Mouse (Mus musculus) midbrain, embryonic 12.5 days (tissue): ENCODE data around the gene Mef2a. TPM values are rescaled to one million over a fixed set of nuclear protein-coding genes. Genes with fewer than 3 reads are reported as not detected.

Source experiments
- ATAC-seq: fragments of 200-750 bp; cut with Nextera tagmentation; 2 replicates; pipeline ENCODE4 v1.8.0; 2017; ENCODE audit warnings: low read depth, moderate TSS enrichment, moderate library complexity; ENCODE audit not compliant: low FRiP score
- H3K27ac ChIP-seq: fragments of 300-500 bp; sonication (generic); replicated peaks from 2 replicates; pipeline ENCODE4 v1.5.1; 2016; ENCODE audit warnings: mild to moderate bottlenecking
- H3K27me3 ChIP-seq: fragments of 300-500 bp; sonication (generic); 2 replicates; pipeline ENCODE4 v1.6.1; 2016; ENCODE audit warnings: mild to moderate bottlenecking
- H3K36me3 ChIP-seq: fragments of 300-500 bp; sonication (generic); 2 replicates; pipeline ENCODE4 v1.6.1; 2016
- H3K4me1 ChIP-seq: fragments of 300-500 bp; sonication (generic); 2 replicates; pipeline ENCODE4 v1.6.1; 2016
- H3K4me2 ChIP-seq: fragments of 300-500 bp; sonication (generic); replicated peaks from 2 replicates; pipeline ENCODE4 v1.6.1; 2016; ENCODE audit warnings: mild to moderate bottlenecking, moderate library complexity
- H3K4me3 ChIP-seq: fragments of 300-500 bp; sonication (generic); 2 replicates; pipeline ENCODE4 v1.5.1; 2016; ENCODE audit warnings: mild to moderate bottlenecking
- H3K9ac ChIP-seq: fragments of 300-500 bp; sonication (generic); replicated peaks from 2 replicates; pipeline ENCODE4 v1.6.1; 2016; ENCODE audit warnings: mild to moderate bottlenecking, moderate library complexity
- H3K9me3 ChIP-seq: fragments of 300-500 bp; sonication (generic); 2 replicates; pipeline ENCODE4 v1.6.1; 2016; ENCODE audit warnings: mild to moderate bottlenecking
- WGBS: fragments of 180-500 bp; shearing (Covaris S2); methylation state at CpG from one replicate; pipeline ENCODE4 v1.1.7; 2016; 5-methylcytosine and 5-hydroxymethylcytosine counted together
- polyA plus RNA-seq: library from polyadenylated mRNA; unstranded; fragments of >200 nt; fragmentation: Nextera tagmentation; extraction: Ambion mirVana; gene quantifications from 2 replicates; pipeline ENCODE4 v1.2.1, GENCODE M21; 2016

The Mef2a gene
- polyA plus RNA-seq, 1 experiment from 2014 or later = 29.7 TPM

GRCm38 (mm10) chr7:67236351-67236750 is 136.3 kb downstream of the Mef2a start:
- Histone ChIP-seq H3K4me3 (no peak overlapping the region), H3K36me3 (peaks cover 43% of the 10 kb centered on the region), H3K27me3 (no peaks in the 10 kb centered on the region), H3K4me2 (no peak overlapping the region), H3K4me1 (no peaks in the 10 kb centered on the region), H3K9ac (no peak overlapping the region), H3K27ac (no peak overlapping the region), H3K9me3 (no peaks in the 10 kb centered on the region)
- no peak for ATAC-seq
- 81% methylated on average over 2 of the region's 2 CpGs for WGBS

GRCm38 (mm10) chr7:67234797-67235196 is 137.9 kb downstream of the Mef2a start:
- Histone ChIP-seq H3K27ac (no peak overlapping the region), H3K9me3 (no peaks in the 10 kb centered on the region), H3K27me3 (no peaks in the 10 kb centered on the region), H3K4me1 (no peaks in the 10 kb centered on the region), H3K36me3 (peaks cover 39% of the 10 kb centered on the region), H3K4me2 (no peak overlapping the region), H3K9ac (no peak overlapping the region), H3K4me3 (no peak overlapping the region)
- no peak for ATAC-seq
- WGBS = 86% methylated on average over 8 of the region's 8 CpGs

- no peak overlapping the region for H3K9ac ChIP-seq
- H3K4me2 ChIP-seq = no peak overlapping the region
- H3K9me3 ChIP-seq = no peaks in the 10 kb centered on the region
- ATAC-seq = no peak
- no peak overlapping the region for H3K4me3 ChIP-seq
- no peak overlapping the region for H3K27ac ChIP-seq
- H3K36me3 ChIP-seq = peaks cover 27% of the 10 kb centered on the region
- no peaks in the 10 kb centered on the region for H3K4me1 ChIP-seq
- no peaks in the 10 kb centered on the region for H3K27me3 ChIP-seq
- WGBS = 94% methylated on average over 14 of the region's 14 CpGs
Observed at GRCm38 (mm10) chr7:67232504-67232903, 140.2 kb downstream of the Mef2a start.

- H3K4me1 ChIP-seq = no peaks in the 10 kb centered on the region
Observed at GRCm38 (mm10) chr7:67230640-67231140, 142.0 kb downstream of the Mef2a start.

GRCm38 (mm10) chr7:67230221-67230620 is 142.4 kb downstream of the Mef2a start:
- Histone ChIP-seq H3K27ac (0 out of 2 replicates have a peak overlapping the region, but pooled peaks have one; percentile 30), H3K27me3 (no peaks in the 10 kb centered on the region), H3K9me3 (no peaks in the 10 kb centered on the region), H3K36me3 (peaks cover 32% of the 10 kb centered on the region), H3K4me1 (no peaks in the 10 kb centered on the region), H3K4me3 (no peak overlapping the region), H3K4me2 (no peak overlapping the region), H3K9ac (no peak overlapping the region)
- no peak for ATAC-seq
- WGBS = 86% methylated on average over 3 of the region's 3 CpGs

More at GRCm38 (mm10) chr7:67230640-67231140, 142.0 kb downstream of the Mef2a start:
- WGBS = 82% methylated on average over 3 of the region's 3 CpGs
- 0 out of 2 replicates have a peak overlapping the region, but pooled peaks have one; percentile 30 for H3K27ac ChIP-seq
- no peaks in the 10 kb centered on the region for H3K9me3 ChIP-seq
- no peak for ATAC-seq
- H3K9ac ChIP-seq = no peak overlapping the region
- no peaks in the 10 kb centered on the region for H3K27me3 ChIP-seq
- H3K4me3 ChIP-seq = no peak overlapping the region
- H3K36me3 ChIP-seq = peaks cover 32% of the 10 kb centered on the region
- H3K4me2 ChIP-seq = no peak overlapping the region

GRCm38 (mm10) chr7:67229701-67230100 is 143.0 kb downstream of the Mef2a start:
- no peak for ATAC-seq
- peaks cover 31% of the 10 kb centered on the region for H3K36me3 ChIP-seq
- no peak overlapping the region for H3K4me3 ChIP-seq
- WGBS = 90% methylated on average over 3 of the region's 3 CpGs
- no peak overlapping the region for H3K4me2 ChIP-seq
- H3K9me3 ChIP-seq = no peaks in the 10 kb centered on the region
- H3K4me1 ChIP-seq = no peaks in the 10 kb centered on the region
- H3K27me3 ChIP-seq = no peaks in the 10 kb centered on the region
- H3K9ac ChIP-seq = no peak overlapping the region
- H3K27ac ChIP-seq = no peak overlapping the region

GRCm38 (mm10) chr7:67228891-67229602 is 143.6 kb downstream of the Mef2a start:
- Histone ChIP-seq H3K27ac (no peak overlapping the region), H3K4me3 (no peak overlapping the region), H3K9me3 (no peaks in the 10 kb centered on the region), H3K27me3 (no peaks in the 10 kb centered on the region), H3K4me1 (peaks cover under 1% of the 10 kb centered on the region; the same call in 1 of the 2 replicates), H3K36me3 (peaks cover 25% of the 10 kb centered on the region), H3K9ac (no peak overlapping the region), H3K4me2 (no peak overlapping the region)
- WGBS = 82% methylated on average over 5 of the region's 5 CpGs
- 0 out of 2 replicates have a peak, but pooled peaks have one; percentile 52 for ATAC-seq

GRCm38 (mm10) chr7:67228390-67228789 is 144.3 kb downstream of the Mef2a start:
- WGBS = 65% methylated on average over 3 of the region's 3 CpGs
- H3K9ac ChIP-seq = no peak overlapping the region
- H3K4me3 ChIP-seq = no peak overlapping the region
- no peak overlapping the region for H3K4me2 ChIP-seq
- no peaks in the 10 kb centered on the region for H3K9me3 ChIP-seq
- H3K4me1 ChIP-seq = peaks cover 7% of the 10 kb centered on the region
- no peaks in the 10 kb centered on the region for H3K27me3 ChIP-seq
- peaks cover 25% of the 10 kb centered on the region for H3K36me3 ChIP-seq
- no peak overlapping the region for H3K27ac ChIP-seq
- ATAC-seq = no peak

GRCm38 (mm10) chr7:67227538-67227937 is 145.1 kb downstream of the Mef2a start:
- no peak overlapping the region for H3K27ac ChIP-seq
- H3K4me3 ChIP-seq = no peak overlapping the region
- H3K27me3 ChIP-seq = no peaks in the 10 kb centered on the region
- no peak overlapping the region for H3K4me2 ChIP-seq
- H3K36me3 ChIP-seq = peaks cover 25% of the 10 kb centered on the region
- ATAC-seq = no peak
- H3K4me1 ChIP-seq = peaks cover 14% of the 10 kb centered on the region
- WGBS = 83% methylated on average over 1 of the region's 1 CpGs
- H3K9ac ChIP-seq = no peak overlapping the region
- H3K9me3 ChIP-seq = no peaks in the 10 kb centered on the region

GRCm38 (mm10) chr7:67225943-67226625 is 146.6 kb downstream of the Mef2a start:
- H3K27ac ChIP-seq = no peak overlapping the region
- no peak overlapping the region for H3K9ac ChIP-seq
- no peak for ATAC-seq
- no peak overlapping the region for H3K4me2 ChIP-seq
- 93% methylated on average over 15 of the region's 15 CpGs for WGBS
- no peaks in the 10 kb centered on the region for H3K27me3 ChIP-seq
- H3K9me3 ChIP-seq = no peaks in the 10 kb centered on the region
- H3K4me3 ChIP-seq = no peak overlapping the region
- peaks cover 17% of the 10 kb centered on the region for H3K4me1 ChIP-seq
- H3K36me3 ChIP-seq = peaks cover 21% of the 10 kb centered on the region

- ATAC-seq = peak; percentile 99
- no peaks in the 10 kb centered on the region for H3K9me3 ChIP-seq
- H3K4me2 ChIP-seq = peak within 1 kb of the TSS; percentile 83
- H3K4me1 ChIP-seq = peaks cover 17% of the 10 kb centered on the region
- peak within 1 kb of the TSS; percentile 62 for H3K4me3 ChIP-seq
- no peaks in the 10 kb centered on the region for H3K27me3 ChIP-seq
- H3K36me3 ChIP-seq = peaks cover 21% of the 10 kb centered on the region
- 4% methylated on average over 31 of the region's 31 CpGs for WGBS
- peak within 1 kb of the TSS; percentile 73 for H3K9ac ChIP-seq
- H3K27ac ChIP-seq = no peak within 1 kb of the TSS
Observed at GRCm38 (mm10) chr7:67222220-67222862, 150.3 kb downstream of the Mef2a start, which contains the start of gene Lysmd4. Lysmd4 (plus strand) TSS chr7:67222544.

- 75% methylated on average over 3 of the region's 3 CpGs for WGBS
- H3K9me3 ChIP-seq = no peaks in the 10 kb centered on the region
- H3K9ac ChIP-seq = no peak overlapping the region
- H3K4me3 ChIP-seq = no peak overlapping the region
- peaks cover 4% of the 10 kb centered on the region for H3K4me1 ChIP-seq
- H3K27me3 ChIP-seq = no peaks in the 10 kb centered on the region
- ATAC-seq = no peak
- no peaks in the 10 kb centered on the region for H3K36me3 ChIP-seq
- no peak overlapping the region for H3K4me2 ChIP-seq
- H3K27ac ChIP-seq = no peak overlapping the region
Observed at GRCm38 (mm10) chr7:67217025-67217424, 155.6 kb downstream of the Mef2a start.
